Mouse (Mus musculus): ENCODE measurements around the gene Bbs12.

DNA sequence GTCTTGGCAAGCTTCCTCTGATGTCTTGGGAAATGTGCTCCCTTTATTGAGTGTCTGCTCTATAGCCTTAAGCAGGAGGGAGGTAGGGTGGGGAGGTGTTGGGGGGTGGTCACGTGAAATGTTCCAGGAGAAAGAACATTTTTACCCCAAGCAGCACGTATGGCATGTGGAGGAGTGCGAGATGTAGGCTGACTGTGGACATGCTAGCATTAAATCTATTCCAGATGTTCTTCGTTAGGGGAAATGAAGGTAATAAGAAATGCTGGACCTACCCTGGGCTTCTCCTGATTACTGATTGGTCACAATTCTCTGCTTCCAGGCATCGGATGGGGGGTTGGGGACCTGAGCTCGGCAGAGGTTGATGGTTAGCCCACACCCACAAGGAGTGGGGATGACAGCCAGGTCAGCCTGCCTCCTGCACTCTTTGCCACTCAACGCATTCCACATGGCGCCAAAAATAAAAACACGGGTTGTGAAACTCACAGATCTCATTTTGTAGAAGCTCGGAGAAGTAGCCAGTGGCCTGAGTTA is 41.7 kb downstream of the Bbs12 start:
- TF ChIP-seq POLR2AphosphoS2 (IDR thresholded peaks at IDR 0.05; ENCODE audit: insufficient read length, low read depth) (no peak), POLR2A (IDR thresholded peaks at IDR 0.05; ENCODE audit: insufficient read length, low read depth) (no peak), MAX (IDR thresholded peaks at IDR 0.05; ENCODE audit: low read depth) (no peak), USF1 (IDR thresholded peaks at IDR 0.05; ENCODE audit: low read depth) (no peak), CEBPB (IDR thresholded peaks at IDR 0.05; ENCODE audit: insufficient read depth, poor library complexity, severe bottlenecking) (no peak)

Measured in myocyte (in vitro differentiated cells).